Mouse (Mus musculus) MEL (cell line): ENCODE data around the gene Slc15a1.

Source experiments
- CTCF ChIP-seq, 3 experiments: IDR thresholded peaks in 2 of 3; conservative IDR thresholded peaks in 1 of 3; 2 replicates each; pipeline ENCODE4 v1.5.1; 2011 to 2012; ENCODE audit warnings: low read length in 3 of 3, low read depth in 2 of 3, mild to moderate bottlenecking in 2 of 3, improper control_type of control experiment in 1 of 3, inconsistent platforms in 1 of 3, mixed read lengths in 1 of 3, moderate library complexity in 1 of 3; ENCODE audit not compliant: control insufficient read depth in 1 of 3, insufficient read depth in 1 of 3, poor library complexity in 1 of 3, severe bottlenecking in 1 of 3
- ELF1 ChIP-seq: IDR thresholded peaks from 2 replicates; pipeline ENCODE4 v1.6.1; 2014; ENCODE audit warnings: low read depth, mild to moderate bottlenecking, inconsistent platforms, low read length, improper control_type of control experiment, moderate library complexity
- EP300 ChIP-seq, 2 experiments: IDR thresholded peaks; 2 replicates each; pipeline ENCODE4 v1.6.1; 2011; ENCODE audit warnings: improper control_type of control experiment in 2 of 2, low read length in 2 of 2, low read depth in 1 of 2, mild to moderate bottlenecking in 1 of 2
- ETS1 ChIP-seq: IDR thresholded peaks from 2 replicates; pipeline ENCODE4 v1.6.1; 2012; ENCODE audit warnings: low read depth, mild to moderate bottlenecking, inconsistent platforms, low read length, improper control_type of control experiment, moderate library complexity
- GATA1 ChIP-seq: IDR thresholded peaks from 2 replicates; pipeline ENCODE4 v1.6.1; 2011; ENCODE audit warnings: low read depth, low read length, improper control_type of control experiment
- KAT2A ChIP-seq: conservative IDR thresholded peaks from 2 replicates; pipeline ENCODE4 v1.6.1; 2012; ENCODE audit warnings: low read depth, low read length, improper control_type of control experiment, inconsistent platforms
- MAFK ChIP-seq: IDR thresholded peaks from 2 replicates; pipeline ENCODE4 v1.6.1; 2011; ENCODE audit warnings: low read depth, mild to moderate bottlenecking, low read length, improper control_type of control experiment, borderline replicate concordance
- MAX ChIP-seq: IDR thresholded peaks from 2 replicates; pipeline ENCODE4 v1.6.1; 2011; ENCODE audit warnings: low read length, improper control_type of control experiment
- MEF2A ChIP-seq: IDR thresholded peaks from 2 replicates; pipeline ENCODE4 v1.6.1; 2014; ENCODE audit warnings: low read depth, mild to moderate bottlenecking, inconsistent platforms, low read length, improper control_type of control experiment; ENCODE audit not compliant: poor library complexity, insufficient replicate concordance, severe bottlenecking; ENCODE audit errors: extremely low read depth
- POLR2A ChIP-seq, 2 experiments: IDR thresholded peaks; 2 replicates each; pipeline ENCODE4 v1.6.1; 2011 to 2012; ENCODE audit warnings: low read length in 2 of 2, mild to moderate bottlenecking in 2 of 2, control low read depth in 1 of 2, improper control_type of control experiment in 1 of 2, low read depth in 1 of 2, moderate library complexity in 1 of 2; ENCODE audit not compliant: control insufficient read depth in 1 of 2, insufficient read depth in 1 of 2, poor library complexity in 1 of 2
- TAL1 ChIP-seq: IDR thresholded peaks from 2 replicates; pipeline ENCODE4 v1.6.1; 2012; ENCODE audit warnings: mild to moderate bottlenecking, inconsistent platforms, low read length, moderate library complexity, mixed read lengths
- USF1 ChIP-seq: IDR thresholded peaks from 2 replicates; pipeline ENCODE4 v1.6.1; 2014; ENCODE audit warnings: low read depth, mild to moderate bottlenecking, inconsistent platforms, low read length, improper control_type of control experiment, moderate library complexity
- ZC3H11A ChIP-seq: IDR thresholded peaks from 2 replicates; pipeline ENCODE4 v1.6.1; 2012; ENCODE audit warnings: low read depth, mild to moderate bottlenecking, inconsistent platforms, low read length, improper control_type of control experiment
- ZNF384 ChIP-seq: IDR thresholded peaks from 2 replicates; pipeline ENCODE4 v1.6.1; 2012; ENCODE audit warnings: low read depth, mild to moderate bottlenecking, inconsistent platforms, low read length, improper control_type of control experiment

- TF ChIP-seq GATA1 (no peak), CTCF (IDR thresholded peaks at IDR 0.05 in 2 of 3, conservative IDR thresholded peaks at IDR 0.05 in 1 of 3; ENCODE audit: control insufficient read depth in 1 of 3, insufficient read depth in 1 of 3, low read depth in 2 of 3, low read length in 3 of 3, poor library complexity in 1 of 3, severe bottlenecking in 1 of 3) (no peak), ETS1 (no peak), MAFK (no peak), MEF2A (no peak), ZC3H11A (no peak), EP300 (IDR thresholded peaks at IDR 0.05; ENCODE audit: low read depth in 1 of 2, low read length in 2 of 2) (no peak), MAX (no peak), USF1 (no peak), KAT2A (no peak), POLR2A (IDR thresholded peaks at IDR 0.05; ENCODE audit: control insufficient read depth in 1 of 2, insufficient read depth in 1 of 2, low read depth in 1 of 2, low read length in 2 of 2, poor library complexity in 1 of 2) (no peak), ZNF384 (no peak), TAL1 (no peak), ELF1 (no peak)
These were observed 1.3 kb upstream of the Slc15a1 start for GRCm38 (mm10) chr14:121506336-121506735.
